Mouse (Mus musculus): ENCODE results near the gene Mfge8. TPM values are rescaled to one million over a fixed set of nuclear protein-coding genes. Genes with fewer than 3 reads are reported as not detected.

Gene Mfge8
- 72.5 and 73.2 TPM in 2 replicates for polyA plus RNA-seq (2016; fragmentation: Nextera tagmentation; extraction: Ambion mirVana)

- H3K27ac ChIP-seq, result peak within 1 kb of the TSS; percentile 12; the same call in 1 of the 2 replicates
- peak within 1 kb of the TSS; percentile 69 for H3K9ac ChIP-seq
- ATAC-seq (ENCODE audit: low FRiP score), result peak; percentile 93
- 0% methylated on average over 39 of the region's 39 CpGs for WGBS
- peak within 1 kb of the TSS; percentile 54 for H3K4me3 ChIP-seq
- peaks cover 22% of the 10 kb centered on the region for H3K4me1 ChIP-seq
- no peaks in the 10 kb centered on the region for H3K9me3 ChIP-seq (replicated peaks)
- H3K36me3 ChIP-seq, result no peaks in the 10 kb centered on the region
- H3K27me3 ChIP-seq, result 0 out of 2 replicates have a peak, but pooled peaks cover 7% of the 10 kb centered on the region
- peak within 1 kb of the TSS; percentile 89 for H3K4me2 ChIP-seq (replicated peaks)
Observed at GRCm38 (mm10) chr7:79148711-79149266, at the start of gene Mfge8. Gene Mfge8, minus strand, starts transcription at chr7:79149060.

DNA sequence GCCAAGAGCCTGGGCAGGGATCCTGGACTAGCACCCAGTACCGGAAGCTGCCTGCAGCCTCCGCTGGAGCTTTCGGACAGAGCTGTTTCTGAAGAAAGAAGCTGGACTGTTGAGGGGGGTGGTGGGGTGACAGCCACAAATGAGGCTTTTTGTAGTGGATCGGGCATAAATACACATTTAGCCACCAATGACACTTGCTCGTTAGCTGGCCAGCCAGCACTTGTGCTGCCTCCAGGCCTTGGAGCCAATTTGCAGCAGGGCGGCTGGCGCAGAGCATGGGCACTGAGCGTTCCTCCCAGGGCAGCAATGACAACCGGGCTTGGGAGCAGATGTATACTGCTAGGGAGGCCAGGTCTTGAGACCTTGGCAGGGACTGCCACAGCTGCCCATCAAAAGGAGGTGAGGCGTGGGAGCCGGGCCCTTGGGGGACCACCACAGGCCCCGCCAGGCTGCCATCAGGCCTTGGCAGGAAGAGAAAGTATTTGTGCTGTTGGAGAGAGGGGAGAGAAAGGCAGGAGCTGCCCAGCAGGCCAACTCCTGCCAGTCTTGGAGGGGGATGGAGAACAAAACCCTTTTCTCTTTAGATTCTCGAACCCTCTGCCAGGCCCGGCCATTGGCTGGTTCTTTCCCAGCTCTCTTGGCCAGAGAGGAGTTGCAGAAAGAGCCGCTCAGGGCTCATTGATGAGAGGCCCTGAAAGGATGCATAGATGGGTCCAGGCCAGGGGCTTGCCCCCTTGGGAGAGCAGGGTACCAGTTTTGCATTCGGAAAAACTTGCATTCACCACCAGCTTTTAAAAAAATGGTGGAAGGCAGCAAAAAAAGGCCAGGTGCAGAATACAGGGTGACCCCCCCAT, 45.9 kb upstream of the Mfge8 start:
- Histone ChIP-seq H3K4me3 (no peak overlapping the region), H3K36me3 (no peaks in the 10 kb centered on the region), H3K27ac (0 out of 2 replicates have a peak overlapping the region, but pooled peaks have one; percentile 8), H3K9ac (no peak overlapping the region), H3K4me1 (peaks cover 19% of the 10 kb centered on the region), H3K4me2 (replicated peaks) (no peak overlapping the region), H3K27me3 (no peaks in the 10 kb centered on the region; the same call in 1 of the 2 replicates), H3K9me3 (replicated peaks) (no peaks in the 10 kb centered on the region)
- WGBS, result 71% methylated on average over 16 of the region's 16 CpGs
- peak; percentile 56 for ATAC-seq (ENCODE audit: low FRiP score)

DNA sequence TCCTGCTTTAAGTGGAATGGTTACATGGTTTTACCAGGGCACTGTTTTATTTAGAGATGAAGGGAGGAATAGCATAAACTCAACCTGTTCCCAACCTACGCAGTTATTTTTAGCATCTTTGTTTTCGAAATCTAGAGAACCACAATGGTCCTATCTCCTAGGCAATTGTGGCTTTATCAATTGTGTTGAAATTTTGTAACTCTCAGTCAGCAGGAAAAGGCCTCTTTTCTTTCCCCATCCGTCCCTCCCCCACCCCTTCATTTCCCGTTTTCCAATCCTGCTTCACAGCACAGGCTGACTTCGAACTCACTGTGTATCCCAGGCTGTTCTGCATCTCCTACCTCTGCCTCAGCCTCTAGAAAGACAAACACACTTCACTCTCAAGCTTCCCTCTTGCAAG, 45.1 kb upstream of the Mfge8 start:
- WGBS, result 69% methylated on average over 5 of the region's 5 CpGs
- H3K27ac ChIP-seq, result no peak overlapping the region
- H3K4me1 ChIP-seq, result peaks cover 25% of the 10 kb centered on the region
- H3K36me3 ChIP-seq, result no peaks in the 10 kb centered on the region
- no peak overlapping the region for H3K4me2 ChIP-seq (replicated peaks)
- ATAC-seq (ENCODE audit: low FRiP score), result no peak
- H3K9me3 ChIP-seq (replicated peaks), result no peaks in the 10 kb centered on the region
- H3K27me3 ChIP-seq, result no peaks in the 10 kb centered on the region; the same call in 1 of the 2 replicates
- H3K4me3 ChIP-seq, result no peak overlapping the region
- no peak overlapping the region for H3K9ac ChIP-seq

DNA sequence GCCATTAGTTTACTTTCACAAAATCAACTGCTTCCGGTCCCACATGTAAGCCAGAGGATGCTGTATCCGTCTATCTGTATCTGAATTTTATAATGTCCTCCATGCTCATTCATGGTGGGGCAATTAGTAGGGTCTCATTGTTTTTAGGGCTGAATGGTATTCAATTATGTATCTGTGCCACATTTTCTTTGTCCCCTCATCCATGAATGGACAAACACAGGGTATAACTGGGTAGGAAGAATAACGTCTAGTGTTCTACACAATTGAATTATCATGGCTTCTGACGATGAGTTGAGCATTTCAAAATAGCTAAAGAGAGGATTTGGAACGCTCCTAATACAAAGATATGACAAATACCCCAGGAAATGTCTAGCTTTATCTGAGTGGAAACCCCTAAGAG, 42.6 kb upstream of the Mfge8 start:
- H3K4me3 ChIP-seq, result no peak overlapping the region
- no peak overlapping the region for H3K4me2 ChIP-seq (replicated peaks)
- no peak for ATAC-seq (ENCODE audit: low FRiP score)
- H3K9me3 ChIP-seq (replicated peaks), result no peaks in the 10 kb centered on the region
- no peak overlapping the region for H3K9ac ChIP-seq
- H3K4me1 ChIP-seq, result peaks cover 25% of the 10 kb centered on the region
- H3K36me3 ChIP-seq, result no peaks in the 10 kb centered on the region
- 78% methylated on average over 5 of the region's 5 CpGs for WGBS
- no peaks in the 10 kb centered on the region; the same call in 1 of the 2 replicates for H3K27me3 ChIP-seq
- H3K27ac ChIP-seq, result no peak overlapping the region

DNA sequence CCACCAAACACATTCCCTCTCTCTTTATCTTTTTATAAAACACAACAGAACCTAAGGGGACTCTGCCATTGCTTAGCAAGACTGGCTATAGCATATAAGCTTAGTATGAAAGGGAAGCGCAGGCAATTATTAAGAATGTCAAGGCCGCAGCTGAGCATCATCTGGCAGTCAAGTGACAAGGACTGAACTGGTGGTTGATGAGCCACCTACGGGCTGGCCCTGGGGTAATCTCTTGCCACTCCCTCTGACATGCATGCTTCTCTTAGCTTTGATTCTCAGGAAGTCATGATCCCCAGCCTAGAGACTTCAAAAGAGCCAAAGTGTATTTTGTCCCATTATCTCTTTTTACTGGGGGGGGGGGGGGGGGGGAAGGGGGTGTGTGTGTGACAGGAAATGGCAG, 41.7 kb upstream of the Mfge8 start:
- Histone ChIP-seq H3K4me3 (no peak overlapping the region), H3K27me3 (no peaks in the 10 kb centered on the region; the same call in 1 of the 2 replicates), H3K9me3 (replicated peaks) (no peaks in the 10 kb centered on the region), H3K4me2 (replicated peaks) (no peak overlapping the region), H3K4me1 (peaks cover 25% of the 10 kb centered on the region), H3K27ac (no peak overlapping the region), H3K9ac (no peak overlapping the region), H3K36me3 (no peaks in the 10 kb centered on the region)
- WGBS, result 31% methylated on average over 3 of the region's 3 CpGs
- ATAC-seq (ENCODE audit: low FRiP score), result no peak

GRCm38 (mm10) chr7:79189211-79189610, 40.4 kb upstream of the Mfge8 start:
- ATAC-seq (ENCODE audit: low FRiP score), result no peak
- no peak overlapping the region for H3K9ac ChIP-seq
- H3K4me1 ChIP-seq, result peaks cover 20% of the 10 kb centered on the region
- H3K27me3 ChIP-seq, result no peaks in the 10 kb centered on the region; the same call in 1 of the 2 replicates
- H3K27ac ChIP-seq, result no peak overlapping the region
- H3K9me3 ChIP-seq (replicated peaks), result no peaks in the 10 kb centered on the region
- no peaks in the 10 kb centered on the region for H3K36me3 ChIP-seq
- no peak overlapping the region for H3K4me3 ChIP-seq
- 34% methylated on average over 3 of the region's 5 CpGs for WGBS
- no peak overlapping the region for H3K4me2 ChIP-seq (replicated peaks)

- no peak overlapping the region for H3K27ac ChIP-seq
- no peak overlapping the region for H3K9ac ChIP-seq
- no peak overlapping the region for H3K4me2 ChIP-seq (replicated peaks)
- H3K4me1 ChIP-seq, result peaks cover 20% of the 10 kb centered on the region
- H3K36me3 ChIP-seq, result no peaks in the 10 kb centered on the region
- H3K27me3 ChIP-seq, result no peaks in the 10 kb centered on the region; the same call in 1 of the 2 replicates
- WGBS, result 98% methylated on average over 2 of the region's 2 CpGs
- no peak overlapping the region for H3K4me3 ChIP-seq
- no peak for ATAC-seq (ENCODE audit: low FRiP score)
- H3K9me3 ChIP-seq (replicated peaks), result no peaks in the 10 kb centered on the region
Observed at GRCm38 (mm10) chr7:79187591-79187990, 38.7 kb upstream of the Mfge8 start.

DNA sequence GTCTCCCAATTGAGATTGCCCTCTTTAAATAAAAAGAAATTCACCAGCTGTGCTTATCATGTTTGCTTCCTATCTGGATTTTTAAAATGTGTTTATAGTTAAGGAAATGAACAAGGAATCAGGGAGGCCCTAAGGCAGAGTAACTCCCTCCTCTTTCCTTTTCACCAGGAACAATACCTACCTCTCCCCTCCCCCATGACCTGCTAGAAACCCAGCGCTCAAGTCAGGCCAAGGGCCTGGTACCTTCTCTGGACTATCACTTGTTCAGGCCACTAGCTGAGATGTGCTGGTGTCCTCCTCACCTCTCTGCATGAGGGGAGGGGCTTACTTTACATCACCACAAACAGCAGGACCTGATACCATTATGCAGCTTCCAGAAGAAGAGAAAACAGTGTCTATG, 34.6 kb upstream of the Mfge8 start:
- no peak overlapping the region for H3K9ac ChIP-seq
- no peaks in the 10 kb centered on the region for H3K9me3 ChIP-seq (replicated peaks)
- no peak overlapping the region for H3K4me2 ChIP-seq (replicated peaks)
- no peak for ATAC-seq (ENCODE audit: low FRiP score)
- H3K36me3 ChIP-seq, result no peaks in the 10 kb centered on the region
- WGBS, result 30% methylated on average over 1 of the region's 1 CpGs
- H3K4me1 ChIP-seq, result no peaks in the 10 kb centered on the region
- H3K4me3 ChIP-seq, result no peak overlapping the region
- no peaks in the 10 kb centered on the region for H3K27me3 ChIP-seq
- no peak overlapping the region for H3K27ac ChIP-seq

DNA sequence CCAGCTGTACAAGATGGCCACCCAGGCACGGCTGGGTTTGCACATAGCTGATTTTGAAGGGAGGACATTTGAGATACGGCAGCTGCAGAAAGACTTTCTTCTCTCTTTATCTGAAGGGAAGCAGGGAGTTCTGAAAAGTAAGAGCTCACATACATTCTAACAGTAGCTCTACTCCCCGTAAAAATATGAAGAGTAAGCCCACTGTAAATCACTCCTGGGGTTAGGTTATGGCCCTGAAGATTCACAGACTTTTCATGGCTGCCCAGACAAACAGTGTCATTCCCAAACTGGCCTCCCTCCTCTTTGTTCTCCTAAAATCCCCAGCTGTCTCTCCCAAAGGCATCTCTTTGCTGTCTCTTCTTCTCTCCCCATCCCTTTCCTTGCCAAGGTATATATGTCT, 24.9 kb upstream of the Mfge8 start:
- Histone ChIP-seq H3K9me3 (replicated peaks) (no peaks in the 10 kb centered on the region), H3K27me3 (no peaks in the 10 kb centered on the region; the same call in 1 of the 2 replicates), H3K4me1 (no peaks in the 10 kb centered on the region), H3K27ac (no peak overlapping the region), H3K9ac (no peak overlapping the region), H3K36me3 (no peaks in the 10 kb centered on the region), H3K4me3 (no peak overlapping the region), H3K4me2 (replicated peaks) (no peak overlapping the region)
- 83% methylated on average over 3 of the region's 3 CpGs for WGBS
- no peak for ATAC-seq (ENCODE audit: low FRiP score)

GRCm38 (mm10) chr7:79171782-79172181, 22.9 kb upstream of the Mfge8 start:
- no peak overlapping the region for H3K27ac ChIP-seq
- WGBS, result 87% methylated on average over 1 of the region's 1 CpGs
- ATAC-seq (ENCODE audit: low FRiP score), result no peak
- no peaks in the 10 kb centered on the region for H3K36me3 ChIP-seq
- no peak overlapping the region for H3K9ac ChIP-seq
- H3K4me2 ChIP-seq (replicated peaks), result no peak overlapping the region
- no peaks in the 10 kb centered on the region for H3K9me3 ChIP-seq (replicated peaks)
- H3K4me3 ChIP-seq, result no peak overlapping the region
- H3K4me1 ChIP-seq, result no peaks in the 10 kb centered on the region
- no peaks in the 10 kb centered on the region; the same call in 1 of the 2 replicates for H3K27me3 ChIP-seq

DNA sequence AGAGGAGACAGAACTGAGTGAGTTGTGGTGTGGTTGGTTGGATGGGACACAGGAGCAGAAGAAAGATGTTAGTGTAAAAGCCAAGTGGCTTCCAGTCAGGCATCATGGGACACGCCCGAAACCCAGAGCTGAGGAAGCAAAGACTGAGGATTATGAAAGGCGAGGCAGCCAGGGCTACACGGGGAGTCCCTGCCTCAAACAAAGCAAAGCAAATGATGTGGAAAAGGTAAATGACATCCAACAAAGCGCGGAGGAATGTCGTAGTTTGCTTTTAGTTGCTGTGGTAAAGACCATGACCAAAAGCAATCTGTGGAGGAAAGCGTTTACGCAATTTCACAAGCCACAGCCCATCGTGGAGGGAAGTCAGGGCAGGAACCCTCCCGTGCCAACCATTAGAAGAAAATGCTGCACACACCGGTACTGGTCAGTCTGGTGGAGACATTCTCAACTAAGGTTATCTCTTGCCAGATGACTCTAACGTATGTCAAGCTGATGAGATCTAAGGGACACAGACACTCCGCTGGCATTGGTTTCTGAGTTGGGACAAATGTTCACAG, 18.2 kb upstream of the Mfge8 start:
- Histone ChIP-seq H3K9ac (no peak overlapping the region), H3K36me3 (no peaks in the 10 kb centered on the region), H3K4me2 (replicated peaks) (no peak overlapping the region; the same call in 1 of the 2 replicates), H3K27me3 (no peaks in the 10 kb centered on the region), H3K4me3 (no peak overlapping the region), H3K4me1 (no peaks in the 10 kb centered on the region), H3K27ac (no peak overlapping the region), H3K9me3 (replicated peaks) (no peaks in the 10 kb centered on the region)
- ATAC-seq (ENCODE audit: low FRiP score), result no peak
- WGBS, result 47% methylated on average over 14 of the region's 14 CpGs

- no peak overlapping the region for H3K4me3 ChIP-seq
- H3K4me2 ChIP-seq (replicated peaks), result no peak overlapping the region
- no peaks in the 10 kb centered on the region for H3K9me3 ChIP-seq (replicated peaks)
- no peaks in the 10 kb centered on the region for H3K4me1 ChIP-seq
- no peaks in the 10 kb centered on the region for H3K27me3 ChIP-seq
- no peak for ATAC-seq (ENCODE audit: low FRiP score)
- H3K36me3 ChIP-seq, result no peaks in the 10 kb centered on the region
- no peak overlapping the region for H3K9ac ChIP-seq
- H3K27ac ChIP-seq, result no peak overlapping the region
- WGBS, result 78% methylated on average over 1 of the region's 1 CpGs
Observed at GRCm38 (mm10) chr7:79159406-79159805, 10.5 kb upstream of the Mfge8 start.
